Mouse (Mus musculus): ENCODE data around the gene Zfp553.

Zfp553 gene

GRCm38 (mm10) chr7:127211014-127211745, 21.7 kb upstream of the Zfp553 start:
- no peak for DNase-seq (ENCODE audit: low spot score in 2 of 2)

DNA sequence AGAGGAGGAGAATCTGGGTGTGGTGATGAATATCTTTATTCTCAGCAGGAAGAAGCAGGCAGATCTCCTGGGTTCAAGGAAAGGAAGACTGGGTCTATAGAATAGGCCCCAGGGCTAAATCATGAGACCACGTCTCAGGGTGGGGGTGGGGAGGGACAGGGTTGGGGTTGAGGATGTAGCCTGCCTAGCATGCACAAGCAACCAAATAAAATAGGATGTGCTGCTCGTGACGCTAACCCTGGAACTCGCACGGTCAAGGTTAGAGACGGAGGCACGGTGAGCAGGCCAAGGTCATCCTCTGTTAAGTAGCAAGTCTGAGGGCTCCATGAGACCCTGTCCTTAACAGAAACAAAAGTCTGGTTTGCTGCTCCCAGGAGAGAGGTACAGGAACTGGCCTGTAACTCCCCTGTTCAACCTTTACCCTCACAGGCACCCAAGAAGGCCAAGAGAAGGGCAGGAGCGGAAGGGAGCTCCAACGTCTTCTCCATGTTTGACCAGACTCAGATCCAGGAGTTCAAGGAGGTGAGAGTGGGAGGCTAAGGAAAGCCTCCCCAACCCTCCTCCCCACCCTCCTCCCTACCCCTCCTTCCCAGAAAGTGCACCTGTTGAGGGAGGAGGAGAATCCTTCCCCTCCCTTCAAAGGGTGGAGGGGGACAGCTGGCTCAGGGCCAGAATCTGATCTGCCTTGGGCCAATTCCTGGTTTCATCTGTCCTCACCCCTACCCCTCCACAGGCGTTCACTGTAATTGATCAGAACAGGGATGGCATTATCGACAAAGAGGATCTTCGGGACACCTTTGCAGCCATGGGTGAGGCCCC, 20.2 kb upstream of the Zfp553 start:
- DNase-seq (ENCODE audit: low spot score in 2 of 2): no peak

DNA sequence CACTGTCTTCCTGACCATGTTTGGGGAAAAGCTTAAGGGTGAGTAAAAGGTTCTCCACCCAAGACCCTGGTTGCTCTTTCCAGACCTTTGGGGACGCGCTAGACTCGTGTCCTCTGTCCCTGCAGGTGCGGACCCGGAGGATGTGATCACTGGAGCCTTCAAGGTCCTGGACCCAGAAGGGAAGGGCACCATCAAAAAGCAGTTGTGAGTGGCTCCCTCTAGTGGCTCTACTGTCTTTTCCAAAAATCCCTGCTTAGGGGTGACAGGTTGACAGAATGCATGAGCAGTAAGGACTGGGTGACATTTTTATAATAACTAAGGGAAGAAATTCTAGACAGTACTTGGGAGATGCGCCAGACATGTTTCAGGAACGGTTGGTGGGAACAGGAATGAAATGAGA, 19.4 kb upstream of the Zfp553 start:
- peak in 1 of 2 experiments; percentile 43 for DNase-seq (ENCODE audit: low spot score in 2 of 2)

- no peak for DNase-seq (ENCODE audit: low spot score in 2 of 2)
These were observed 18.9 kb upstream of the Zfp553 start for GRCm38 (mm10) chr7:127213930-127214329.

DNA sequence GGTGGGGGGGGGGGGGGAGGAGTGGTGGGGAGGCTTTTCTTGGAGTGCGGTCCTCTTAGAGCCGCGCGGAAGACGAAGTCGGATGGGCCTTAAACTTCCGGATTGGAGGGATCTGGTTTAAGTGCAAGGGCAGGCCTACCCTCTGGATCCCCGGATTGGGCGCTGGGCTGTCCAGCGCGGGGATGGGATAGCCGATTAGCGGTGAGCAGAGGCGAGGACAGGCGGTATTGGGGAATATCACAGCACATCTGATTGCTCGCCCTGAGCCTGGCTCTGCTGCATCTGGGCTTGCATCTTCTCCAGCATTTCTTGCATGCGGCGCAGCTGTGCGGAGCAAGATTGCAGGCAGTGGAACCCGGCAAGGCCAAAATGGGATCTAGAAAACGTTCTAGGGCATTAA, 18.3 kb upstream of the Zfp553 start:
- no peak for DNase-seq (ENCODE audit: low spot score in 2 of 2)

- DNase-seq (ENCODE audit: low spot score in 2 of 2): peak; percentile 68 to 74
These were observed 17.6 kb upstream of the Zfp553 start for GRCm38 (mm10) chr7:127214981-127215871.

GRCm38 (mm10) chr7:127216307-127216706, 16.6 kb upstream of the Zfp553 start:
- DNase-seq (ENCODE audit: low spot score in 2 of 2): no peak

GRCm38 (mm10) chr7:127217475-127217874, 15.4 kb upstream of the Zfp553 start:
- no peak for DNase-seq (ENCODE audit: low spot score in 2 of 2)

- DNase-seq (ENCODE audit: low spot score in 2 of 2): peak; percentile 71 to 74
These were observed 14.8 kb upstream of the Zfp553 start for GRCm38 (mm10) chr7:127217901-127218642.

- DNase-seq (ENCODE audit: low spot score in 2 of 2): no peak
These were observed 14.2 kb upstream of the Zfp553 start for GRCm38 (mm10) chr7:127218670-127219069.

GRCm38 (mm10) chr7:127220440-127220839, 12.4 kb upstream of the Zfp553 start:
- peak; percentile 46 to 53 for DNase-seq (ENCODE audit: low spot score in 2 of 2)

- DNase-seq (ENCODE audit: low spot score in 2 of 2): no peak
These were observed 9.8 kb upstream of the Zfp553 start for GRCm38 (mm10) chr7:127223106-127223505.

GRCm38 (mm10) chr7:127223515-127224478, 9.1 kb upstream of the Zfp553 start:
- DNase-seq (ENCODE audit: low spot score in 2 of 2): no peak

DNA sequence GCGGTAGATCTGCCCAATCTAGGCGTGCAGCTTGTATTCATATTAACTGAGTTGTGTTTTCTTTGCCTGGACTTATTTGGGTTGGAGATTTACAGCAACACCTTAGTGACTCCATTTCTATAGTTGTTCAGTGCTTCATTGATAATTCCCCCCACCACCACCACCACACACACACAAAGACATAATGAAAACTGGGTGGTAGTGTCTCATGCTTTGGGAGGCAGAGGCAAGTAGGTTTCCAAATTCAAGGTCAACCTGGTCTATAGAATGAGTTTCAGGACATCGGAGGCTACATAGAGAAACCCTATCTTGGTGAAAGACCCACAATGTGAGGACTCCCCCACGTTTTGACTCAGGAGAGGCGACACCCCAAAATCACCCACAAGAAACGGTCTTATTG, 8.2 kb upstream of the Zfp553 start:
- DNase-seq (ENCODE audit: low spot score in 2 of 2): no peak

DNA sequence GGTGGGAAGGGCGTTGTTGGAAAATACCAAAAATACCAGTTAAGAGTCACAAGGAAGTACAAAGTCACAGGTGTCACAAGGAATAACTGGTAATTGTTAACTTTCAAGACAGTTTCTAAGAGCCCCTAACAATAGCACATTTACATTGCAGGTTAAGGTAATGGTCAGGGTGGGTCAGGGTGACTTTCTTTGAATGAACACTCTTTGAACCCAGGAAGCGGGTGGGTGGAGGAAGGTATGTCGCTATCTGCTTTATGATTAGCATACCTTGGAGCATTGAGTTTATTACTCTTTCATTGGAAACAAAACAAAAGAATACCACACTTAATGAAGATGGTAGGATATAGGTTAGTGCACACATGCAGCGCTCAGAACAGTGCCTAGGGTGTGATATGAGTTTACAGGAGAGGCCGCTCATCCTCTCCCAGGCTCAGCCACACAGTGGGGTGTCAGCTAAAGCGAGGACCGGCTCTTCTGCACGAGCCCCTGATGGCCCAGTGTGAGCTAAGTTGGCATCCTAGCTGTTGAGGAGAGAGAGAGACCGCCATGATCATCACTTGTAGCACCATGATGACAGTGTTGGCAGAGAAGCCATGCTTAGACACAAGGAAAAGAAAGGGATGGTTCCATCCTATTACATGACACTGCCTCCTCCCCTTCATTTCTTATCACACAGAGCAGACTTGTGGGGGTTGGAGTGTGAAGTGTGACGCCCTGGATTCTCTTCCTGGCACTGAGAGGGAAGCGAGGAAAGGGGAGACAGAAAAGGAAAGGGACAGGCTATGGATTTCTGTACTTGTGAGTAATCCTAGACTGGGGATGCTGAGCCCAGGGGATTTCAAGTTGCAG, 7.5 kb upstream of the Zfp553 start:
- DNase-seq (ENCODE audit: low spot score in 2 of 2): no peak

GRCm38 (mm10) chr7:127228615-127229303, 4.1 kb upstream of the Zfp553 start:
- DNase-seq (ENCODE audit: low spot score in 2 of 2): peak; percentile 82 to 85

DNA sequence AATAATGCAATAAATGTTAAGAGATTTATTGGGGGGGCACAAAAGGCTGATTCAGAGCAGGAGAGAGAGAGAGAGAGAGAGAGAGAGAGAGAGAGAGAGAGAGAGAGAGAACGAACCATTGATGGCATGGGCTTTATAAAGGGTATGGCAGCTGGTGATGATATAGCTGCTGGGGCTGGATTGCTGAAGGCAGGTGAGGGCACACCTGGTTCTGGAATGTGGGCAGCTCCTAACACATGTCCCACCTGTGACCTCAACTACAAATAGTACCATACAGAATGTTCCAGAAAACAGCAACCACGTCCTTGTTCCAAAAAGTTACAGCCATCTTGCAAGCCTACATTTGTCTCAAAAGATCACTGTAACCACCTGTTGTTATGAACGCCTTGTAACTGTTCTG, 1.5 kb upstream of the Zfp553 start:
- DNase-seq (ENCODE audit: low spot score in 2 of 2): no peak

DNA sequence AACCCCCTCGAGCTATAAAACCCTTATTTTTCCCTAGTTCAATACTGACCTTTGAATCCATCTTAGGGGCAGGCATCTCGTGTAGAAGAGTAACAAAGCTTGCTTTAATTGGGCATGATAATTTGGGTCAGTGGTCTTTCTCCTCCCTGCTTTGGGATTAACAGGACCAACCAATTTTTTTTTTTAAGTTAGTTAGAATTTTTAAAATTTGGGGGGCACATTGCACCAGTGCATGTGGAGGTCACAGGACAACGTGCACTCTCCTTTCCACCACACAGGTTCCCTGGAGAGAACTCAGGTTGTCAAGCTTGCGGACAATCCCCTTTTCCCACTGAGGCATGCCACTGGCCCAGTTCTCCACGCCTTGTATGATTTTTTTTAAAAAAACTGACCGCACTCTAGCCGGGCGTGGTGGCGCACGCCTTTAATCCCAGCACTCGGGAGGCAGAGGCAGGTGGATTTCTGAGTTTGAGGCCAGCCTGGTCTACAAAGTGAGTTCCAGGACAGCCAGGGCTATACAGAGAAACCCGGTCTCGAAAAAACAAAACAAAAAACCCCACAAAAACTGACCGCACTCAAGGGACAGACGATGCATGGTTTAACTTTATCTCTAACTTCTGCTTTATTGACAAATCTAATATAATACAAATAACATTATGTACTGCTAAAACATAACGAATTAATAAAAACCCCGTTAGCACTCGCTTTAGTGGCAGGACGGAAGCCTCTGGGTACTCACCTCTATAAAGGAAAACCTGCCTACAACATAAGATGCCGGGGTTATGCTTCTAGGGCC, 837 bp upstream of the Zfp553 start:
- no peak for DNase-seq (ENCODE audit: low spot score in 2 of 2)

All from spleen, postnatal 36 days (tissue).